Mouse (Mus musculus): ENCODE data around the gene Shkbp1. TPM values are rescaled to one million over a fixed set of nuclear protein-coding genes. Genes with fewer than 3 reads are reported as not detected.

Gene Shkbp1
- total RNA-seq, 2 experiments from 2014 or later, result 13.8 to 17.5 TPM

DNA sequence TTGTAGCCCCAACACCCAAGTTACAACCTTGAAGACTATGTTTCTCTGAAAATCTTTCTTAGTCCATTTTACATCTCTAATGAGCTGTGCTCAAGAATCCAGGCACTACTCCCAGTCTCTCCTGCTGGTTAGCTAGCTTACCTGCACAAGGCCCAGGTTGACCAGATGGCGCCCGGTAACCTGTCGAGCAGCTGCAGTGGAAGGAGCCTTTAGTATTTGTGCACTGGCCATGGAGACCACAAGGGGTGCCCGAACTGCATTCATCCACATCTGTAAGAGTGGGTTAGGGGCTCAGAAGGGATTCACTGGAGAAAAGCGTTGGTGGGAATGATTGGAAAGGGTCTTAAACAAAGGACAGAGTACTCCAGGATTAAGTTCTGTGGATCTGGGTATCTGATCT is 32.8 kb downstream of the Shkbp1 start:
- DNase-seq, result no peak
- intact Hi-C loops (cut with DNase I), result no loop called here

DNA sequence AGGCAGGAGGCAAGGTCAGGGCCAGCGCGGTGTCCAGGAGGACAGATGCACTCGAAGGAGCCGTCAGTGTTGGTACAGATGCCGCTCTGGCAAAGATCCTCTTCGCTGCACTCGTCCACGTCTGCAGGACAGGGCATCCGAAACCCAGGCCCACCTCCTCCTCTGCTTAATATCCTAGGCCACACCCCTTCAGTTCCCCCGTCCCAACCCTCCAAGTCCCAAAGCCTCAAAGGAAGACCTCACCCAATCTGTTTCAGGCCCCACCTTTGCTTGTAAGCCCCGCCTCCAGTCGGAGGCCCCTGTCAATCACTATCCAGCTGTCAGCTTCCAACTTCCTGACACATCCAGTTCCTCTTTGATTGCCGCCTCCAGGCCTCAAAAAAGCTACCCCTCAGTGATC is 33.5 kb downstream of the Shkbp1 start:
- intact Hi-C loops (cut with DNase I), result no loop called here

DNA sequence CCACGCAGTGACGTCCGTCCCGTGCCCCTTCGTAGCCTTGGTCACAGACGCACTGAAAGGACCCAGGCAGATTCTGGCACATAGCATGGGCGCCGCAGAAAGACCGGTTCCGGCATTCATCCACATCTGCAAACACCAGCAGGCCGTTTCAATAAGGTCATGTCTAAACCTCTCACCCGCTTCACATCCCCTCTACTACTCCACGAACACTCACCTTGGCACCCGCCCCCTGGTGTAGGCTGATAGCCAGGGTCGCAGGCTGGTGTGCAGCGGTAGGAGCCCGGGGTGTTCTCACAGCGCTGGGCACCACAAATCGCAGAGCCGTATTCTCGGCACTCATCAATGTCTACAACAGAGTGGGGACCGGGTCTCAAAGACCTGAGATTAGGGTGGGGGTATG is 36.4 kb downstream of the Shkbp1 start:
- no peak for DNase-seq
- intact Hi-C loops (cut with DNase I), result no loop called here

More for the DNA sequence above, 33.5 kb downstream of the Shkbp1 start:
- DNase-seq, result no peak

DNA sequence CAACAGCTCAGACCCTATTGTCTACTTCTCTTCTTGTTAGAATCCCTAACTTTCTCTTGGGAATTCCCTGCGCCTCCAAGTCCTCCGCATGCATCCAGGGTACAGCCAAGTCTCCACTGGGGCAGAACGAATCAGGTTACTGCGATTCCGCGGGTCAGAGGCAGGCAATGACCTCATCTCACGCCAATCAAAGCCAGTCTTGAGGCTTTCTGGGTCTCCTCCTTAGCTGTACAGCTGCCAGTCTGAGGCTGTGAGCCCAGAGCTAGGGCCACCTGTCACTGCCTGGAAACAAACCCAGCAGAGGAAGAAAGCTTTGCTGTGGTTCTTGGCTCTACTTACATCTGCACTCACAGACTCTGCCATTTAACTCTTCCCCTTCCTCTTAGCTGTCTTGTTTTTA is 39.9 kb downstream of the Shkbp1 start:
- intact Hi-C loops (cut with DNase I), result no loop called here
- DNase-seq, result peak; percentile 81 to 82

DNA sequence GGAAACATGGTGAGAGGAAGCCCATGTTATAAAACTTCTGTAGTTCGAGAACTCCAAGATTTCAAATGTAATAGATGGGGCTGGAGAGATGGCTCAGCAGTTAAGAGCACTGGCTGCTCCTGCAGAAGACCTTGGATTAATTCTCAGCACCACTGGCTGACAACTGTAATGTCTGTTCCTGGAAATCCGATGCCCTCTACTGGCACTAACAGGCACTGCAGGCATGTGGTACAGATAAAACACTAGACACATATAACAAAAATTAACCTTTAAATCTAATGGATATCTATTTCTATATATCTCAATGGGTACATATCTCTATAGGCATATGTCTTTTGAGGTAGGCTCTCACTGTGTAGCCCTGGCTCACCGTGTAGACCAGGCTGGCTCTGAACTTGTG is 41.4 kb downstream of the Shkbp1 start:
- no peak for DNase-seq
- intact Hi-C loops (cut with DNase I), result no loop called here

DNA sequence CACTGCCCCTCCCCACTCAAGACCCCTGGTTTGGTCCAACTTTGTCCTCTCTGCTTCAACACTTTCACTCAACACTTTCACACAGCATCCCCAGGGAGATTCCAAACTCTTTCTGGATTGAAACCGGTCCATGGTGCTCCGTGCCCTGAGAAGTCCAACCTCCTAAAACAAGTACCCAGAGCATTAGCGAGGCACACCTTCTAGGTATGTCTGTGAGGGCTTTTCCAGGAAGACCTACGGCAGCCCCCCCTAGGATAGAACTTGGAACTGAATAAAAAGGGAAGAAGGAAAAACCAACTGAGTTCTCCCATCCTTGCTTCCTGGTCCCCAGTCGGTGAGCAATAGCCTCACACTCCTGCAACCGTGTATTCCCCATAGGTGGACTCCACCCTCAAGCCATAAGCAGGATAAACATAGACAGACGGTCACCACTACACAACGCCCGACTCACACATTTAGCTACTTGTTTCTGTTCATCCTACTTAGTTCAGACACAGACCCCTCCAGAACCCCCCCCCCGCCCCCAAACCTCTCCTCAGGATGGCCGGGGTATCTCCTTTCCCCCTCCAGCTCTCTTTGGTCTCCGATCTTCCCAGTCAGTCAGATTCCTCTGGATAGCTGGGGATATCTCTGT is 44.1 kb downstream of the Shkbp1 start:
- no peak for DNase-seq
- intact Hi-C loops (cut with DNase I), result no loop called here

DNA sequence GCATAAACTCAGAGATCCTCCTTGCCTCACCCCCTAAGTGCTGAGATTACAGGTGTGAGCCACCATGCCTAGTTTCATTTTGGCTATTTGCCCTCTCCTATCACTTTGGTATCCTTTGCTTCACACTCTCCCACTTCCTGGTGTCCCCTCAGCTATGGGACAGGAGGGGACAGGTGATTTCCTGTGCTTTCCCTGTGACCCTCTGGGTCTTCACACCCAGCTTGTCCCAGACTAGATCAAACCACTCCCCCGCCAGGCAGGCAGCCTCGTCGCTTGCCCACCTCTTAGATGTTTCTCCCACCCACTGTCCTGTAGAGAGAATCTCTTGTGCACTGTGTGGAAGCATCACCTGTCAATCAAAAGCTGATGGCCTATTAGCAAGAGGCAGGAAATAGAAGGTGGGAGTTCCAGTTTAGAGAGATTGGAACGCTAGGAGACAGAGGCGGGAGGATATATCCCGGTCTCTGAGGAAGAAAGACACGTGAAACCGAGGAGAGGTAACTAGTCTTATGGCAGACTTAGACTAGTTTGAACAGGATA is 44.8 kb downstream of the Shkbp1 start:
- intact Hi-C loops (cut with DNase I), result no loop called here
- no peak for DNase-seq

DNA sequence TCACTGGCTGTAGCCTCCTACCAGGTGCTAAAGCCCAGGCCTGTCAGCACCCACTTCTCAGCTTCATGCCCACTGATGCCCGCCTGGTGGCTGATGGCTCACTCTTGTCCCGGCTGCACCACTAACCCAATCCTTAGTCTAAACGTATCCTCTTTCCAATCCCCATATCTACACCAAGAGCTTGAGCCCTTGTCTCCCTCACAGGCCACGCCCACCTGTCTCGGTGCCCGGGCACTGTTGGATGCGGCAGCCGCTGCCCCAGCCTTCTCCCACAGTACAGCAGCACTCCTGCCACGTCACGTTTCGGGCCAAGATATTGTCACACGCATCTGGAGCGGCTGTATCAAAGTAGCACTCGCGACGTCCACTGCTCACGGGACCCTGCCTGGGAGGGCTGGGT is 45.5 kb downstream of the Shkbp1 start:
- DNase-seq, result peak; percentile 76 to 79
- intact Hi-C loops (cut with DNase I), result no loop called here

DNA sequence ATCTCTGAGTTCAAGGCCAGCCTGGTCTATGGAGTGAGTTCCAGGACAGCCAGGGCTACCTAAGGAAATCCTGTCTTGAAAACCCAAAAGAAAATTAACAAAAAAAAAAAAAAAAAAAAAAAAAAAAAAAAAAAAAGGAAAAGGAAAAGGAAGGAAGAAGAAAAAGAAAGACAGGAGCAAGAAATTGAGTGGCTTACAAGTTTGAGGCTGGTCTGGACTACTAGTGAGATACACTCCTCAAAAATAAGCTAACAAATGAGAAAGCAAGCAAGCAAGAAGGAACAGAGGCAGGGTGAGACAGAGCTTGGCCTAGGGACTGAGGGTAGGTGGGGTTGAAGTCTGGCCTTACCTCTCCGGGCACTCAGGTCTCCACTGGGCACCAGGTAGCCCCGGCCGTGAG is 46.0 kb downstream of the Shkbp1 start:
- no peak for DNase-seq
- intact Hi-C loops (cut with DNase I), result no loop called here

DNA sequence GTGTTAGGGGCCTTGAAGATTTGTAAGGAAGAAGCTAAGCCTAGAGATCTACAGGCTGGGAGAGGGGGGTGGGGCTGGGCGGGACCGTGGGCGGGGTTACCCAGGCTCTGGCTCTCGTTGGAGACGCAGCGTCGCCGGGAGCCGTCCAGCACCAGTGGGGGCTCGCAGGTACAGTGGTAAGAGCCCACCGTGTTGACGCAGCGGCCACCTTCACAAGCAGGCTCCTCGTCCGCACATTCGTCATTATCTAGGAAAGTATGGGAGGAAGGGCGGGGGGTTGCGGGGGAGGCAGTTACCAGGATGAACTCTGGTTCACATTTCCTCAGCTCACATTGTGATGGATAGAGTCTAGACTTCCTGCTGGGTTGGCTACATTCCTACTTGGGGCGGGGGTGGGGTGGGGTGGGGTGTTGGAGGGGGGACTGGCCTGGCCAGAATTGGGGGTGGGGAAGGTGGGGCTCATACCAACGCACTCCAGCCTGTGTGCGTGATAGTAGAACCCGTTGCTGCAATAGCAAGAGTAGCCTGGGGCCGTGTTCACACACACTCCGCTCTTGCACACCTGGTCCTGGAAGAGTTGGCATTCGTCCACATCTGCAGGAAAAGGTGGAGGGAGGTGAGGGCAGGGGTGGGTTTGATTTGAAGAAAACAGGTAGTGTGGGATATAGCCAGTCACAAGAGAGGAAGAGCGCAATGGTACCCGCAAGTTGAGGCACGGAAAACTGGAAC is 46.8 kb downstream of the Shkbp1 start:
- intact Hi-C loops (cut with DNase I), result no loop called here
- no peak for DNase-seq

DNA sequence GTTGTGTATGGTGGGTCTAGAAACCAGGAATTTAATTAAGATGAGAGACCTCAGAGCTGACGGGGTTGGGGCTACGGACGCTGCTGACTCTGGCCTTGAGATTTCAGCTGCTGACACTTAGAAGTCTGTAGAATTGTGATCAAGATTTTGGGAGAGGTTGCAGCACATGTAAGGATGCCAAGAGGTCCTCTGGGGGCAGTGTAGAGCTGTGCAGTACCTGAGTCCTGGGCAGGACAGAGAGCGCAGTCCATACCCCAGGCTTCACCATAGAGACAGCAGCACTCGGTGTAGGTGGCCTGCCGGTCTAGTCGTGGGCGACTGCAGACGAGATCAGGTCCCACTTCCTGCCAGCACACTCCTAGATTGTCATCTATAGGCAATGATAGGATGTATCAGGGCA is 48.3 kb downstream of the Shkbp1 start:
- intact Hi-C loops (cut with DNase I), result no loop called here
- DNase-seq, result no peak

DNA sequence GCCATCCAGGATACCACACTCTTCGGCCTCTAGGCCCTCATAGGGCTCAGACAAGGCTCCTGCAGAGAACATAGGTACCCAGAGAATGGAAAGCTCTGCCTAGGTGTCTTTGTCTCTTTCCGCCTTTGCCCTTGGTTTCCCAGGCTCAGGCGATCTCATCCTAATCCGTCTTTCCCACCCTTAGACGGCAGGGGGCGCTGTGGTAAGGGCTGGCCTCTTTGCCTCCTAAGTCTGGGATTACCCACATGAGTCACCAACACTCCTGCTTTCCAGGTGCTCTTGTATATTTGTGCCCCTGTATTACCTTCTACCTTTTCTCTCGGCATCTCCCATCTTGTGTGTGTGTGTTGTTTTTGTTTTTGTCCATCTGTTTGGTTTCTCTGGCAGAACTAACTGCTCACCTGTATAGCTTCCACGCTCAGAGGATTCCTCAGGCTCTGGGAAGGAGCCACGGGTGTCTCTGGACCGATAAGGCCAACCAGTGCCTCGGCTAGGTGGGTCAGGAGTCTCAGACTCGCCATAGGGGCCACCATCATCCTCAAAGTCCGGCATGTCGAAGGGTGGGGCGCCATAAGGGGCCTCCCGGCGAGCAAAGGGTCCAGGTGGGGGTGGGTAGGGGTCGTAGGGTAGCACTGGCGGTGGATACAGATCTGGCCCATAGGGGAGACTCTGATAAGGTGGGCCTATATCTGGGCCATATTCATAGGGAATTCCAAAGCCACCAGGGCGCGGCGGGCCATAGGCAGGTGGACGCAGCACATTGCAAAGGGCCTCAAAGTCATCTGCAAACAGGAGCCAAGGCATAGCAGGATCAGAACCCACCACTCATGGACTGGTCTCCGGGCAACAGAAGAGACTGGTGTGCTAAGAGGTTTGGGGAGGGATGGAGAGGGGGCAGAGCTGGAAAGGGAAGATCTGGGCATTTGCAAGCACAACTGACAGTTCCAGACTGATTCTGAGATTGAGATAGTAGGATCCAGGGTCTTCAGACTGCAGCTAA is 49.4 kb downstream of the Shkbp1 start:
- intact Hi-C loops (cut with DNase I), result no loop called here
- peak in 1 of 2 experiments; percentile 75 for DNase-seq

DNA sequence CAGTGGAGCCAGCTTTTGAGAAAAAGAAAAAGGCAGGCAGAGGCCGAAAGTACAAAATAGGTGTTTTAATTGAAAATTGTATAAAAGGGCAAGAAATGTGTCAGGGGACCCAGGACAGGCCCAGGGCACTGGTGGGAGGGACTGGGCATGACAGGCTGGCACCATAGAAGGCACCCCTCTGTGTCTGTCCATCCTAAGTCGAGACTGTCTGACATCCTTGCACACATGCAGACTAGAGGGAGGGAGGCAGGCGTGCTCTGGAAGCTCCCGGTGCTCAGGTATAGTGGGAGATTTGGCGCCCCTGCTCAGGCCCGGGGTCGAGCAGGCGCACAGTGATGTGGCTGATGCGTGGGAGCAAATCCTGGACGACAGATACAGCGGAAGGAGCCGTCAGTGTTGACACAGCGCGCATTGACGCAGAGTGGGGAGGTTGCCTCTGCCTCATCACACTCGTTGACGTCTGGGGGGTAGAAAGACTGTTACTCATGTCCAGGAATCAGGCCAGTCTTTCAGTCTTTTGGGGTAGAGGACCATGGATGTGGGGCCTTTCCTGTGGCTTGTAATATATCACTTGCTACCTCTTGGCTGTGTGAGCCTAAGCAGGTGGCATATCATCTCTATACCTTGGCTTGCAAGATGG is 50.6 kb downstream of the Shkbp1 start:
- intact Hi-C loops (cut with DNase I), result no loop called here
- no peak for DNase-seq

DNA sequence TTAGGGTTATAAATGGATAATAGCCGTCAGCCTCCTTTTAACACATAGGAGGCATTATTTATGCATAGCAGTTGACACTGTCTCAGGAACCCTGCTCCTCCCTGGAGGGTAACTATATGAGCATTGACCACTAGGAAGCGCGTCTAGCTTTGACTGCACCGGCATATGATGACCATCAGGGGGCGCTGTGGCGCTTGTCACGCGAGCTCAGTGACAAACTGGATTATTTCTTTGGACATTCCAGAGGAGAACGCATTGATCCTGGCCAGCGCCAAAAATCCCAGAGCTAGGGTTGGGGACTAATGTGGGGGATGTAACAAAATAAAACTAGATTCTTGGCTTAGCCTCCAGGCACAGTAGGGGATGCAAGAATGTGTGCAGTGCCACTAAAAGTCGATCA is 53.6 kb downstream of the Shkbp1 start:
- intact Hi-C loops (cut with DNase I), result loop anchor here (1.0 kb wide), 1 partner anchor 27 kb away; no protein-coding TSS in a partner anchor
- DNase-seq, result peak; percentile 79 to 90

DNA sequence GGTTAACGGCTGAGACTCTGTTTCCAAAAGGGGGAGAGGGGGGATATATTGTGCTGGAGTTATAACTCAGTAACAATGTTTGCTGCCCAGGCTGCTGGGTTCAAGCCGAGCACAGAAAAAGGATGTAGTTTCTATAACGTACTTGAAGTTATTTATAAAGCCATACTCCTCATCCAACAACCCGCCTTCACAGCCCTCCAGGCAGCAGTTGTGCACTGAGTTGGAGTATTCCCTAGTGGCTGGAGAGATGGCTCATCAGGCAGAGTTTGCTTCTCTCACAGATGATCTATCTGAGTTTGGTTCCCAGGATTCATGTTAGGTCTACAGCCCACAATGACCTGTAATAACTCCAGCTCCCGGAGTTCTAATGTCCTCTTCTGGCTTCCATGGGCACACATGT is 55.0 kb downstream of the Shkbp1 start:
- no peak for DNase-seq
- intact Hi-C loops (cut with DNase I), result no loop called here

DNA sequence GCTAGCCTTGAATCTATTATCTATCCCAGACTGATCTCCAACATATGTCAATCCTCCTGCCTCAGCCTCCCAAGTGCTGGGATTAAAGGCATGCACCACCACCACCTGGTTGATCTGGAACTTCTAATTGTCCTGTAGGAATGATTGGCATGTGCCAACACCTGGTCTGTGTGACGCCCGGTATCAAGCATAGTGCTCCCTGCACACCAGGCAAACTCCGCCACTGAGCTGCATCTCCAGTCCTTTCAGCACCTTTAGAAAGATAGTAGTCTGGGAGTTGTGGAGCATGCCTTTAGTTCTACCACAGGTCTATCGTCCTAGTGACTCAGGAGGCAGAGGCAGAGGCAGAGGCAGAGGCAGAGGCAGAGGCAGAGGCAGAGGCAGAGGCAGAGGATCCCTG is 55.5 kb downstream of the Shkbp1 start:
- DNase-seq, result no peak
- intact Hi-C loops (cut with DNase I), result no loop called here

DNA sequence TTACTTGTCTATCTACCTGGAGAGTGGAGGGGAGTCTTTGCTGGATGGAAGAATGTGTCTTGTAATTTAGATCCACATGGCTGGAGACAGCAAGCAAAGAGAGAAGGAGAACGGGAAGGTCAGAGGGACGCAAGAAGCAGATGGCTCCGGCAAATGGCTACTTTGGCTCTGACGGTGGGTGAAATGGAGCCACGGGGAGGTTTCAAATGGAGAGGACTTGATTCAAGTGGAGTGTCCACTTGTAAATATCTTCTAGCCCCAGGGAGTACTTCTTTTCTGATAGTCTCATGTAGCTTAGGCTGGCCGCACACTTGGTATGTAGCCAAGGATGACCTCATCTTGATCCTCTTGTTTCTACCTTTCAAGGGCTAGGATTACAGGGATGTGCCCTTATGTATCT is 57.0 kb downstream of the Shkbp1 start:
- no peak for DNase-seq

DNA sequence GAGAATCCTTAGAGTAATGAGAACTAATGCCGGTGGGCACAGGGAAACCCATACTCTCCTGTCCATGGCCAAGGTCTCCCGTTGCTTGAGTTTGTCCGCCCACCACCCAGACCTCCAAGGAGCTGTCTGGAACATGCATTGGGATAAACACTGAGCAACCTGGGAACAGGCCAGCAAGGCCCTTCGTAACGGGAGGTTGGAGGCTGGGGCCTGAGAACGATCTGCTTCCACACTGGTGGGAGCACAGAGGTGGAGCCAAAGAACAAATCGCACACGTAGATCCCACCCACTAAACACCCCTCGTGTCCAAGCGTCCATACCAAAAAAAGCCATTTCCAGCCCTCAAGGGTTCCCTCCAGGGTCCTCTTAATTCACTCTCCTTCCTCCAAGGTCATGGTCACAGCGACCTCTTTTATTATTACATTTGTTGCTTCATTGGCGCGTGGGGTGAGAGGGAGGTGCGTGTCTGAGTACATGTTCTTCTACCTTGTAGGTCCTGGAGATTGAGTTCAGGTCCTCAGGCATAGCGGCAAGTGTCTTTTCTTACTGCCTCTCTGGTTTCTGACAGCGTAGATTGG is 57.7 kb downstream of the Shkbp1 start:
- intact Hi-C loops (cut with DNase I), result no loop called here

More for the DNA sequence above, 57.0 kb downstream of the Shkbp1 start:
- intact Hi-C loops (cut with DNase I), result no loop called here

DNA sequence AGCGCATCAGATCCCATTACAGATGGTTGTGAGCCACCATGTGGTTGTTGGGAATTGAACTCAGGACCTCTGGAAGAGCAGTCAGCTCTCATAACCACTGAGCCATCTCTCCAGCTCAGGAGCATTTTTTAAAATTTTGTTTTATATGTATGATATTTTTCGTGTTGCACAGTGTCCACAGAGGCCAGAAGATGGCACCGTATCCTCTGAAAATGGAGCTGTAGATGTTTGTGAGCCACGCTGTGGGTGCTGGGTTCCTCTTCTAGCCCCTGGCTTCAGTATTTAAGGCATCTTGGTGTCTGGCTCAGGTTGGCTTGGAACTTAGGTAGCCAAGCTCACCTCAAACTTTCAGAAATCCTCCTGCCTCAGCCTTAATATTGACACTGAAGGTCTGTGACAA is 59.3 kb downstream of the Shkbp1 start:
- no peak for DNase-seq
- intact Hi-C loops (cut with DNase I), result no loop called here

More for the DNA sequence above, 57.7 kb downstream of the Shkbp1 start:
- no peak for DNase-seq

DNA sequence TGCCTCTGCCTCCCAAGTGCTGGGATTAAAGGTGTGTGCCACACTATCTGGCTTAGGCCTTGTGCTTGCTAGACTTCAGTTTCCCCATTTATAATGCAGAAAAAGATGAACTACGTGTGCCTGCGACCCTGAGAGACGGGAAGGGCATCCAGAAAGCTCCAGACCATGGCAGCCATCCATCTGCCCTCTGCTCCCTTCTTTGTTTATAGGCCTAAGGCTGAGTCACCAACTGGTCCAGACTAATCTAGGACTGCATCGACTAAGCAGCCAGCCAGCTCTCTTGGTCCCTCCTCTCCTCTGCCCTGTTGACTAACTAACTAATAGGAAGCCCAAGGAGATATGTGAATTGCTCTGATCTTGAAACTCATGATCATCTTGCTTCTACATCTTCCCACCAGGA is 59.9 kb downstream of the Shkbp1 start:
- no peak for DNase-seq
- intact Hi-C loops (cut with DNase I), result no loop called here

Data from heart, postnatal 10 days (tissue).